Mouse (Mus musculus) embryonic fibroblast, embryonic 13.5 days (primary cell): ENCODE data around the gene Tars.

Source experiments
- CTCF ChIP-seq: IDR thresholded peaks from 2 replicates; pipeline ENCODE4 v1.5.1; 2011; ENCODE audit warnings: mild to moderate bottlenecking, control low read depth, low read length, moderate library complexity, borderline replicate concordance; ENCODE audit not compliant: insufficient read depth
- POLR2A ChIP-seq: IDR thresholded peaks from 2 replicates; pipeline ENCODE4 v1.6.1; 2011; ENCODE audit warnings: low read depth, mild to moderate bottlenecking, control low read depth, low read length, moderate library complexity

GRCm38 (mm10) chr15:11355865-11356264 lies 43.6 kb downstream of the Tars start:
- TF ChIP-seq CTCF (no peak; the same call in 1 of the 2 replicates), POLR2A (no peak)
